17 mouse cellular contexts compared by ENCODE assay signal in genomic region chr12:80166651-80167050, GRCm38 (mm10). TPM values are rescaled to one million over a fixed set of nuclear protein-coding genes. Genes with fewer than 3 reads are reported as not detected.
DNase-seq lines count a peak whose midpoint lies in the region; ATAC-seq lines count a peak whose summit lies in the region.
"Had no signal": no experiment of that assay in that cellular context is flagged by ENCODE, and none has a peak within 500 bp of the region (broad histone marks: within the 10 kb centered on the region; RNA-seq: fewer than 3 reads in every experiment).

No protein-coding gene starts in this region.

- H3K27me3 ChIP-seq in embryonic facial prominence, embryonic 14.5 days (replicated peaks; ENCODE audit: control insufficient read depth, insufficient read depth, low read length) = no peaks in the 10 kb centered on the region
- H3K27me3 ChIP-seq in embryonic facial prominence, embryonic 10.5 days (replicated peaks; ENCODE audit: low read depth, poor library complexity, severe bottlenecking) = no peaks in the 10 kb centered on the region
- H3K27me3 ChIP-seq in hindbrain, embryonic 14.5 days (ENCODE audit: control insufficient read depth, insufficient read depth, low read length) = no peaks in the 10 kb centered on the region
- H3K27me3 ChIP-seq: embryonic facial prominence, embryonic 13.5 days; forebrain, embryonic 13.5 days; heart, embryonic 13.5 days; Patski had no signal

- 73% methylated on average over 4 of the region's 4 CpGs for WGBS in embryonic facial prominence, embryonic 14.5 days
- WGBS in embryonic facial prominence, embryonic 10.5 days = 87% methylated on average over 4 of the region's 4 CpGs
- WGBS in hindbrain, embryonic 14.5 days = 81% methylated on average over 4 of the region's 4 CpGs

- ATAC-seq in embryonic facial prominence, embryonic 14.5 days (ENCODE audit: low read depth) = no peak
- no peak for ATAC-seq in hindbrain, embryonic 14.5 days (ENCODE audit: low FRiP score)
- ATAC-seq: activated CD4-positive, CD25-positive, alpha-beta regulatory T cell, adult 4 months; forebrain, embryonic 13.5 days; forebrain, postnatal 0 days; hindbrain, embryonic 16.5 days; Patski had no signal

- DNase-seq in embryonic facial prominence, embryonic 14.5 days (ENCODE audit: low spot score) = peak; percentile 20
- no peak for DNase-seq in embryonic facial prominence, embryonic 10.5 days (ENCODE audit: low spot score)
- DNase-seq in retina, postnatal 1 day = peak; percentile 24
- no peak for DNase-seq in retina, embryonic 14.5 days (ENCODE audit: low spot score)
- peak; percentile 24 for DNase-seq in NIH3T3 (ENCODE audit: low read depth)
- DNase-seq in telencephalon, adult 2 months (ENCODE audit: low read depth, low spot score) = peak; percentile 13
- DNase-seq in hindbrain, embryonic 14.5 days (ENCODE audit: low spot score) = no peak
- DNase-seq: adrenal gland, postnatal 14 days; forebrain, postnatal 0 days; gastrocnemius, postnatal 14 days; heart, postnatal 36 days had no signal

- H3K4me2 ChIP-seq in embryonic facial prominence, embryonic 14.5 days (ENCODE audit: low read depth, low read length) = no peak overlapping the region
- no peak overlapping the region for H3K4me2 ChIP-seq in hindbrain, embryonic 14.5 days (replicated peaks)
- H3K4me2 ChIP-seq: embryonic facial prominence, embryonic 13.5 days; forebrain, embryonic 13.5 days; heart, embryonic 13.5 days had no signal

- no peaks in the 10 kb centered on the region for H3K9me3 ChIP-seq in embryonic facial prominence, embryonic 14.5 days (ENCODE audit: control insufficient read depth, low read length)
- no peaks in the 10 kb centered on the region for H3K9me3 ChIP-seq in embryonic facial prominence, embryonic 10.5 days
- H3K9me3 ChIP-seq in hindbrain, embryonic 14.5 days (ENCODE audit: control insufficient read depth, low read length) = no peaks in the 10 kb centered on the region
- H3K9me3 ChIP-seq: embryonic facial prominence, embryonic 13.5 days; forebrain, embryonic 13.5 days; heart, embryonic 13.5 days had no signal

- peaks cover 36% of the 10 kb centered on the region for H3K36me3 ChIP-seq in embryonic facial prominence, embryonic 14.5 days (ENCODE audit: control insufficient read depth, insufficient read depth, low read length)
- peaks cover 61% of the 10 kb centered on the region for H3K36me3 ChIP-seq in embryonic facial prominence, embryonic 10.5 days (replicated peaks)
- H3K36me3 ChIP-seq in hindbrain, embryonic 14.5 days (replicated peaks; ENCODE audit: control insufficient read depth, insufficient read depth) = no peaks in the 10 kb centered on the region; the same call in 1 of the 2 replicates

- H3K4me3 ChIP-seq in embryonic facial prominence, embryonic 14.5 days (ENCODE audit: low read depth, low read length) = no peak overlapping the region
- H3K4me3 ChIP-seq in embryonic facial prominence, embryonic 10.5 days = no peak overlapping the region
- H3K4me3 ChIP-seq in hindbrain, embryonic 14.5 days (replicated peaks; ENCODE audit: low read length) = no peak overlapping the region
- H3K4me3 ChIP-seq: embryonic facial prominence, embryonic 13.5 days; forebrain, embryonic 13.5 days; heart, embryonic 13.5 days had no signal

- no peak overlapping the region for H3K9ac ChIP-seq in embryonic facial prominence, embryonic 14.5 days (ENCODE audit: low read depth, low read length)
- no peak overlapping the region for H3K9ac ChIP-seq in hindbrain, embryonic 14.5 days
- H3K9ac ChIP-seq: embryonic facial prominence, embryonic 13.5 days; forebrain, embryonic 13.5 days; forebrain, postnatal 0 days; heart, embryonic 13.5 days had no signal

- H3K4me1 ChIP-seq in embryonic facial prominence, embryonic 14.5 days (ENCODE audit: control insufficient read depth, insufficient read depth, low read length) = no peaks in the 10 kb centered on the region
- peaks cover 5% of the 10 kb centered on the region for H3K4me1 ChIP-seq in embryonic facial prominence, embryonic 10.5 days
- 0 out of 2 replicates have a peak, but pooled peaks cover 4% of the 10 kb centered on the region for H3K4me1 ChIP-seq in hindbrain, embryonic 14.5 days (replicated peaks; ENCODE audit: control insufficient read depth, insufficient read depth, low read length)

- H3K27ac ChIP-seq in embryonic facial prominence, embryonic 14.5 days (replicated peaks; ENCODE audit: low read depth, low read length) = no peak overlapping the region
- no peak overlapping the region for H3K27ac ChIP-seq in embryonic facial prominence, embryonic 10.5 days (replicated peaks)
- no peak overlapping the region for H3K27ac ChIP-seq in hindbrain, embryonic 14.5 days
- H3K27ac ChIP-seq: embryonic facial prominence, embryonic 13.5 days; forebrain, embryonic 13.5 days; heart, embryonic 13.5 days had no signal

RNA-seq across cellular contexts. Expression of gene Zfp36l1, which starts 53.8 kb away (rescaled TPM):
- polyA plus RNA-seq in embryonic facial prominence, embryonic 14.5 days (2014; fragmentation: Nextera tagmentation; extraction: Ambion mirVana) = 145 and 151 TPM in 2 replicates
- 114 and 119 TPM in 2 replicates for polyA plus RNA-seq in embryonic facial prominence, embryonic 10.5 days (2016; fragmentation: Nextera tagmentation; extraction: Ambion mirVana)
- 47.7 and 48.8 TPM in 2 replicates for polyA plus RNA-seq in hindbrain, embryonic 14.5 days (2014; fragmentation: Nextera tagmentation; extraction: Ambion mirVana)

Comparison
In these comparisons a context has a peak if more than half of its experiments do, and no peak if none do; other contexts are left out.
1. DNase-seq: peak in embryonic facial prominence, embryonic 14.5 days (single experiment), retina, postnatal 1 day (single experiment), NIH3T3 (single experiment) and telencephalon, adult 2 months (single experiment); none in embryonic facial prominence, embryonic 10.5 days (single experiment), retina, embryonic 14.5 days (single experiment) and hindbrain, embryonic 14.5 days (single experiment).